Mouse (Mus musculus): ENCODE measurements around the gene Cpxm1.
A peak's percentile ranks its signal among the peaks of the same experiment; 100 is the strongest.

- TF ChIP-seq CTCF (IDR thresholded peaks at IDR 0.05; ENCODE audit: low read depth, low read length) (0 out of 2 replicates have a peak, but pooled peaks have one; percentile 5), POLR2A (IDR thresholded peaks at IDR 0.05; ENCODE audit: extremely low read depth, insufficient read depth, low read length) (no peak)
Measured at GRCm38 (mm10) chr2:130414094-130414856, 16.9 kb upstream of the Cpxm1 start.
